Mouse (Mus musculus) midbrain, embryonic 13.5 days (tissue): ENCODE measurements at regions not wholly inside any gene's neighbourhood (a gene's known extent, or its start where the extent isn't known, plus 50 kb on each side); places are given as distances from the start of the nearest gene placed in this dataset.

Experiments used
- ATAC-seq: fragments of 200-750 bp; cut with Nextera tagmentation; 2 replicates; pipeline ENCODE4 v1.8.0; 2017; ENCODE audit warnings: mild to moderate bottlenecking, moderate TSS enrichment, moderate library complexity
- H3K27ac ChIP-seq: fragments of 300-500 bp; sonication (generic); 2 replicates; pipeline ENCODE4 v1.5.1; 2015; ENCODE audit warnings: inconsistent platforms, mild to moderate bottlenecking, moderate library complexity
- H3K27me3 ChIP-seq: fragments of 300-500 bp; sonication (generic); 2 replicates; pipeline ENCODE4 v1.6.1; 2015; ENCODE audit warnings: mild to moderate bottlenecking, inconsistent platforms
- H3K36me3 ChIP-seq: fragments of 300-500 bp; sonication (generic); 2 replicates; pipeline ENCODE4 v1.6.1; 2015; ENCODE audit warnings: mild to moderate bottlenecking, inconsistent platforms
- H3K4me1 ChIP-seq: fragments of 300-500 bp; sonication (generic); replicated peaks from 2 replicates; pipeline ENCODE4 v1.6.1; 2015; ENCODE audit warnings: inconsistent platforms
- H3K4me2 ChIP-seq: fragments of 300-500 bp; sonication (generic); replicated peaks from 2 replicates; pipeline ENCODE4 v1.6.1; 2015; ENCODE audit warnings: moderate library complexity, mild to moderate bottlenecking, inconsistent platforms
- H3K4me3 ChIP-seq: fragments of 300-500 bp; sonication (generic); replicated peaks from 2 replicates; pipeline ENCODE4 v1.5.1; 2015; ENCODE audit warnings: mild to moderate bottlenecking, inconsistent platforms
- H3K9ac ChIP-seq: fragments of 300-500 bp; sonication (generic); replicated peaks from 2 replicates; pipeline ENCODE4 v1.6.1; 2015; ENCODE audit warnings: mild to moderate bottlenecking, inconsistent platforms
- H3K9me3 ChIP-seq: fragments of 300-500 bp; sonication (generic); 2 replicates; pipeline ENCODE4 v1.6.1; 2016; ENCODE audit warnings: mild to moderate bottlenecking, inconsistent platforms
- WGBS: fragments of 180-500 bp; shearing (Covaris S2); methylation state at CpG from one replicate; pipeline ENCODE4 v1.1.7; 2015; 5-methylcytosine and 5-hydroxymethylcytosine counted together

DNA sequence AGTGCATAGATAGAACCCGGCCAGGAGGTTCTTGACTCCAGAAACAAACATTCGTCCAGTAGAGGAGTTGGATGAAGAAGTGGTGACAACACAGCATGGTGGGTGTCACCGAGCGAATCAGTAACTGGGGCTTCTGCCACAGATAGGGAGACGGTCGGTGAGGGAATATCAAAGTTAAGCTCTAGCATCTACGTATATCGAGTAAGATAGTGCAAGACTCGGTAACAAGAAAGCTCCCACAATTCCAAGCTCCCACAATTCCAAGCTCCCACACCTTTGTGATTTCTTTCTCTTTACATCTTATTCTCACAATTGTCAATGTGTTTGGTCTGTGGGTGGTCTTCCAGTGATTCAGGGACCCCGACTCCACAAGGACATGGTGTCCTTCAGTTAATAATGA is 222.2 kb downstream of the 1500009L16Rik start:
- WGBS = 95% methylated on average over 10 of the region's 10 CpGs

DNA sequence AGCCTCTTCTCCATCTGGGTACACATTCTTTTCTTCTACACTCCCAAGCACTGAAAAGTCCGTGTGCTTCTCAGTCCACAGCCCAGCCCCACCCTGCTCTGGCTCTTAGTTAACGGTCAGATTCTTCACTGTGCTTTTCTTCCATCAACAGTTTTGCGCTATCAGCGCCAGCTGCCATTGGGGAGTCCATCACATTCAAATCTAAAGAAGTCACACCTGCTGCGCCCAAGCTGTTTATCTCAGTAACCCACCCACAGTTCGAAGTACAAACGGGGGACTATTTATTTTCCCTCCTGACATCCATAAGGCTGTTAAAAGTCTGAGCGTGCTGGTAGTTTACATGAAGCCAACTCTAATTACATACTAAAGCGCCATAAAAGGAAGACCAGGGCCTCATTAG is 222.8 kb downstream of the 1500009L16Rik start:
- 91% methylated on average over 9 of the region's 9 CpGs for WGBS
- no peak overlapping the region for H3K9ac ChIP-seq
- no peak overlapping the region for H3K4me2 ChIP-seq
- H3K27ac ChIP-seq = no peak overlapping the region
- ATAC-seq = no peak
- no peaks in the 10 kb centered on the region for H3K27me3 ChIP-seq
- H3K9me3 ChIP-seq = no peaks in the 10 kb centered on the region
- no peaks in the 10 kb centered on the region for H3K36me3 ChIP-seq
- no peak overlapping the region for H3K4me3 ChIP-seq
- no peaks in the 10 kb centered on the region for H3K4me1 ChIP-seq

More for the DNA sequence above, 222.2 kb downstream of the 1500009L16Rik start:
- Histone ChIP-seq H3K36me3 (no peaks in the 10 kb centered on the region), H3K4me1 (no peaks in the 10 kb centered on the region), H3K9me3 (no peaks in the 10 kb centered on the region), H3K9ac (no peak overlapping the region), H3K27ac (no peak overlapping the region), H3K27me3 (no peaks in the 10 kb centered on the region), H3K4me2 (no peak overlapping the region), H3K4me3 (no peak overlapping the region)
- no peak for ATAC-seq

DNA sequence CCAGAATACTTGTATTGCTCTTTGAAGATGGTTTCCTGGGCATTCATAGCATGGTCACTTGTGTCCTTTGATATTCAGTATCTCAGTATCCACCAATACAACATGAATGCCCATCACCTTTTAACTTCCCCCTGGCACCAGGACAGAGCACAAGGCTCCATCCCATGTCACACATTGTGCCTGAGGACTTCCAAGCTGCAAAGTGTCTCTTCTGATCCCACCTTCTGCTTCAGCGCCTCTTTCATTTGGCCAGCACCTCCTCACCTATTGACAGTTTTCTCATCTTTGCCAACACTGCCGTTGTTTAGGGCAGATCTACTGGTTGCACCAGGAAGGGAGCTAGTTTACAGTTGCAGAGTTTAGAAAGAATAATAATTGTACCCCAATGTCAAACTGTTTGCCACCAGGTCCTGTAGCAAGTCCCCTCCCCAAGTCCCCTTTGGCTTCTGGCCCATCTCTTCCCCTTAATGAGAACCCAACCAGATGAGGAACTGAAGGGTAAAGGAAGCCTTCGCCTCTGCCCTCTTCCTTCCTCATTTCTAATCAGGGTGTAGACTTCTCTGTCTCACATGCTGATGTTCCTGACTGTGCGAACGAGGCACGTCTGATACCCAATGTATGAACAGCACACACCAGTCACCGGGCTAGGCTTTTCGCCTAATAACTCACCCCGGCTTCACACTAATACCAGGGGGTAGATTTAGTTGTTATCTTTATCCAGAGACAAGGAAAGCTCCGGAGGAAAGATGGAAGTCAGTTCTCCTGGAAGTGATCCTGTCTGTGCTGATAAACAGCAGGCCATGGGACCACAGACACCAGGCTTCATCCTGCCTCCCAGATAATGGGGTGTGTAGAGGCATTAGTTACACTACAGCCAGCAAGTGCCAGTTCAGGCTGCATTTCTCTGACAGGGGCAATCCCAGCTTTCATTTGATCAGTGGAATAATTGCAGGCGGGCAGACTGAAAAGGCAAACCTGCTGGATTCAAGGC is 223.8 kb downstream of the 1500009L16Rik start:
- Histone ChIP-seq H3K9ac (no peak overlapping the region), H3K27ac (no peak overlapping the region), H3K4me2 (no peak overlapping the region), H3K27me3 (no peaks in the 10 kb centered on the region), H3K36me3 (no peaks in the 10 kb centered on the region), H3K4me1 (no peaks in the 10 kb centered on the region), H3K9me3 (no peaks in the 10 kb centered on the region), H3K4me3 (no peak overlapping the region)
- no peak for ATAC-seq
- WGBS = 83% methylated on average over 11 of the region's 11 CpGs

DNA sequence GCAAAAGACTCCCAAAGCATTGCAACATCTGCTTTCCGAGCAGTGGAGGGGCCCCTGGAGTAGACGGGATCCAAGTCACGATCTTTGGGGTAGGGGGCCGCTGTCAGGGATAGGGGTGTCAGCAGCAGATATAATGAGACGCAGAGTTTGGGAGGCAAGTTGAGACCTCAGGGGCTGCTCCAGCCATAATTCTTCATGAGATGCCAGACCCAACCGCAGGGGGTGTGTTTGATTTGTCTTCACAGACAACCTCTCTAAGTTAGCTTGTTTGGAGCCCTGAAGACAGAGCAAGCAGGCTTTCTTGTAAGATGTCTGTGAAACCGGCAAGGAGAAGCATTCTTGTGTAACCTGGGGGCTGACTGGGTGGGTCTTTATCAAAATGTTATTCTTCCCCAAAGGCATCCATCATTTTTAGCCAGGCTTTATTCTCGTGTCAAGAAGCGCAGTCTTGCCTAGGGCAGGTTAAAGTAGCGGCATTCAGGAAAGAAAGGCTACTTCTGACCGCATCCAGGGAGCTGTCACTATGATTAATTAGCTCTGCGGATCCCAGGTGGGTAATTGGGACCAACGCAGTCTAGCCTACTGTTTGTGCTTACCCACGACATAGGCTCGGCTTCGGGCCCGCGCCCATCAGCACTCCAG is 234.6 kb downstream of the 1500009L16Rik start:
- Histone ChIP-seq H3K9ac (no peak overlapping the region), H3K36me3 (no peaks in the 10 kb centered on the region), H3K4me1 (peaks cover 9% of the 10 kb centered on the region; the same call in 1 of the 2 replicates), H3K9me3 (no peaks in the 10 kb centered on the region), H3K27me3 (no peaks in the 10 kb centered on the region), H3K27ac (no peak overlapping the region), H3K4me2 (no peak overlapping the region), H3K4me3 (no peak overlapping the region)
- no peak for ATAC-seq
- 77% methylated on average over 18 of the region's 18 CpGs for WGBS

DNA sequence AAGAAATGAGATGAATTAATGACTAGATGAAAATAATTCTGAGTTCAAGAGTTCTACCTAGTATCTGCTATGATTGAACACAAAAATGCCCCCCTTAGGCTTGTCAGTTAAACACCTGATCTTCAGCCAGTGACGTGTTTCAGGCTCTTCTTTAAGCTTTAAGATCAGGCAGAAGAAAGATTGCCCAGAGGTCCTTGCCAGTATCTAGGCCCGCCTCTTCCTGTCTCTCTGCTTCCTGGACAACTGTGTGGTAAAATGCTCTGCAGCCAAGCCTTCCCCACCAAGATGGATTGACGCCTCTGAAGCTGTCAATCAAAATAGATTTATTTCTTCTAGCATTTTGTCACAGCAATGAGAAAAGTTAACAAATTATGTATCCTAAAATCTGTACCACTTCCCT is 235.7 kb downstream of the 1500009L16Rik start:
- no peak overlapping the region for H3K27ac ChIP-seq
- no peak overlapping the region for H3K4me2 ChIP-seq
- H3K4me1 ChIP-seq = peaks cover 9% of the 10 kb centered on the region; the same call in 1 of the 2 replicates
- no peak overlapping the region for H3K4me3 ChIP-seq
- 91% methylated on average over 3 of the region's 3 CpGs for WGBS
- ATAC-seq = no peak
- H3K9ac ChIP-seq = no peak overlapping the region
- 0 out of 2 replicates have a peak, but pooled peaks cover 3% of the 10 kb centered on the region for H3K27me3 ChIP-seq
- no peaks in the 10 kb centered on the region for H3K9me3 ChIP-seq
- no peaks in the 10 kb centered on the region for H3K36me3 ChIP-seq

DNA sequence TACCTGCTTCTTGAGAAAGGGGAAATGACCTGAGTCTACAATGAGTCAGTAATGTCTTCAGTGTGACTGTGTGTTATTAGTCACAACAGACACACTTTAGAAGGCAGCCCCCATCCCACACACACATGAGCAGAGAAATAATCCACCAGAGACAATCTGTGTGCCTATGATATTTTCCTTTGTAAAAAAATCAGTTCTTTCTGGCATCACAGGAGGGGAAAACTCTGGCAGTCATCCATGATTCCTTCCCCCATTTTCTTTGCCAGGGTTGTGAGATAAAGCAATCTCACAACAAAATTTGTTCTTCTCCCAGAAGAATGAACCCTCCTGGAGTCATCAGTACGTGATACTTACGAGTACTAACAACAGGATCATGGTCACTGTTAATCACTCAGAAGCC is 236.2 kb downstream of the 1500009L16Rik start:
- no peak overlapping the region for H3K9ac ChIP-seq
- WGBS = 90% methylated on average over 2 of the region's 2 CpGs
- no peaks in the 10 kb centered on the region for H3K9me3 ChIP-seq
- no peaks in the 10 kb centered on the region for H3K36me3 ChIP-seq
- H3K4me3 ChIP-seq = no peak overlapping the region
- peaks cover 12% of the 10 kb centered on the region for H3K4me1 ChIP-seq
- no peak overlapping the region for H3K27ac ChIP-seq
- 0 out of 2 replicates have a peak, but pooled peaks cover 3% of the 10 kb centered on the region for H3K27me3 ChIP-seq
- ATAC-seq = no peak
- H3K4me2 ChIP-seq = no peak overlapping the region

DNA sequence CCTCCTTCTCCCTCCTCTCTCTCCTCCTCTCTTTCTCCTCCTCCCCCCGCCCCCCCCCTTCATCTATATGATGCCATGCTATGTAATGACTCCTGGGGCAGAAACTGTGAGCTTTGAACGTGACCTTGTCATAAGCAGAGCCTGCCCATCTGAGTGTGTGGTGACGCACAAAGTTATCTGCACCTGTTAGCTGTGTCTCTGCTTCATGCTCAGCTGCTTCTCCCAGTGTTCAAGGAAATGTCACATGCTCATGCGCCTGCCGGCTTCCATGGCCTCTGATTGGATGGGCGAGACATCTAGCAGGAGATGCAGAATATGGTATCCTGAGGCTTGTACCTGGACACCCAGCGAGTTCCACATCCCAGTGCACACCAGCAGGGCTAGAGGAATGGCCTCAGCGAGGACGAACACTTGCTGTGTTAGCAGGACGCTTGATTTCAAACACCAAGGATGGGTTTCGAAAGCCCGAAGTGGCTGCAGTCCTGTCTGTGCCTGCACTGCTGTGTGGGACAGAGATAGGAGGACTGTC is 240.6 kb downstream of the 1500009L16Rik start:
- no peak overlapping the region for H3K27ac ChIP-seq
- H3K9ac ChIP-seq = no peak overlapping the region
- H3K4me1 ChIP-seq = peaks cover 28% of the 10 kb centered on the region
- H3K4me3 ChIP-seq = no peak overlapping the region
- no peaks in the 10 kb centered on the region for H3K36me3 ChIP-seq
- WGBS = 74% methylated on average over 12 of the region's 12 CpGs
- no peaks in the 10 kb centered on the region for H3K9me3 ChIP-seq
- 0 out of 2 replicates have a peak, but pooled peaks cover 3% of the 10 kb centered on the region for H3K27me3 ChIP-seq
- ATAC-seq = no peak
- no peak overlapping the region for H3K4me2 ChIP-seq

DNA sequence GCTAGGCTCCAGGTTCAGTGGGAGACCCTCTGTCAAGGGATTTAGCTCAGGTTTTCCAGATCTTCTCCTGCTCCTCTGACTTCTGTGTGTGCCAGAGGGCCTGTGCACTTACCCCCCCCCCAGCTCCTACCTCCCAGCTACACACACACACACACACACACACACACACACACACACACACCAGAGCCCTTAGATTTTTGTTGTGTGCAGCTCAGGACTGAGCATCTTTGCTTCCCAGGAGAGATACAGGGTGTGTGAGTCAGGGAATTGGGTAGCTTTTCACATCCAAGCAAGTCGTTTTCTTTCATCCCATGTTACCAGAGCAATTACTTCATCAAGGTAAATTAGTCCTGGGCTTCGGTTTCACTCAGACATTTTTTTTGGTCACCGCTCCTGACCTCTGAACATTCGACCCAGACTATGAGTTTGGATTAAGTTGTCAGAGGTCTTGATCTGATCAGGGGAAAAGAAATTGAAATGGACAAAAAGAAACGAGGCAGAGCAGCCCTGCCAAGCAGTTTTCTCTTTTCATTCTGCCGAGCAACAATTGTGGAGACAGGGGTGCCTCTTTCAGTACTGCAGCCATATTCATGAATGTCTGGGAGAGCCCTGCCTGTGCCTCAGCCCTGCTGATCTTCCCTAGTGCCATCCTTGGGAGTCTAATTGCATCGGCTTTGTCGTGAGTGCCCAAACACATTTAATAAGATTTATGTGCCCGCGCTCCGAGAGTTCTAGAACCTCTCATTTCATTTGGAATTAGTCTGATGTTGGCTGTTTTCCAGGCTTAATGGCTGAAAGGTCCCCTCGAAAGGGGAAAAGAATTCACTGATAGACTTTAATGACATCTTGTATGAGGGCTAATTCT is 241.3 kb downstream of the 1500009L16Rik start:
- Histone ChIP-seq H3K4me2 (no peak overlapping the region), H3K9me3 (no peaks in the 10 kb centered on the region), H3K9ac (no peak overlapping the region), H3K4me3 (no peak overlapping the region), H3K27me3 (0 out of 2 replicates have a peak, but pooled peaks cover 3% of the 10 kb centered on the region), H3K4me1 (peaks cover 28% of the 10 kb centered on the region), H3K36me3 (no peaks in the 10 kb centered on the region), H3K27ac (no peak overlapping the region)
- 15% methylated on average over 12 of the region's 12 CpGs for WGBS
- no peak for ATAC-seq

DNA sequence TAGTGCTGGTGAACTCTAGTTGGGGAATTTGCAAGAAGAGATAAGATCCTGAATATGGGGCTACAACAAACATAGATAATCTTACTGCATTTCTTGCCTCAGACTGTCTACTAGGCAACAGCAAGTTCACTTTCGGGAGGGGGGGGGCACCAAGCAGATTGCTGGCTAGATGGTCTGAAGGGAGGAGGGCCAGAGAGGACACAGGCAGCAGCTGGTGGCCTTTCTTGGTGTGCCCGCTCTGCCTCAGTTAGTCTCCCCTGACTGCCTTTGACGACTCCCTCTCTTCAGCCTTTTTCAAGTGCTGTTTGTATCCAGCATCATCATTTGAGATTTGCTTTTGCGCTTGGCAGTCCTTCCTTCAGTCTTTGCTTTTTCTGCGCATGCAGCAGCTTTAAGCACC is 242.2 kb downstream of the 1500009L16Rik start:
- Histone ChIP-seq H3K9ac (no peak overlapping the region), H3K4me1 (peaks cover 27% of the 10 kb centered on the region), H3K4me3 (no peak overlapping the region), H3K9me3 (no peaks in the 10 kb centered on the region), H3K36me3 (no peaks in the 10 kb centered on the region), H3K27ac (no peak overlapping the region), H3K4me2 (no peak overlapping the region), H3K27me3 (0 out of 2 replicates have a peak, but pooled peaks cover 3% of the 10 kb centered on the region)
- 54% methylated on average over 5 of the region's 5 CpGs for WGBS
- no peak for ATAC-seq

DNA sequence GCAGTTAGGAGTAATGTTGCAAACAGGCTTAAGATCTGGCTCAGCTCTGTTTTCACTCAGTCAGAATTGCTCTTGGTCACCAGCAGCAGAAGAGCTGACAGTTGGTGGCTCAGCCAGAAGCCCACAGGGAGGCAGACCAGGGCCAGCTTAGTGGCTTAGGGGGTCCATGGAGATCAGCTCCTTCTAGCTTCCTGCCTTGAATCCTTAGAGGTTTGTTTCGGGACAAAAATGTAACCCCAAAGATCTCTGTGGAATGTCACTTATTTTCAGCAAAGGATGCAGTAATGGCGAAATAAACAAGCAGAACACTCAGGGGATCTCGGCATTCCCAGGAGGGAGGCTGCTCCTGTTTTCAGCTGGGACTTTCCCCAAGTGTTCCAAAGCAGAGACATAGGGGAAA is 247.8 kb downstream of the 1500009L16Rik start:
- 86% methylated on average over 3 of the region's 3 CpGs for WGBS
- H3K9me3 ChIP-seq = no peaks in the 10 kb centered on the region
- no peaks in the 10 kb centered on the region for H3K27me3 ChIP-seq
- no peaks in the 10 kb centered on the region; the same call in 1 of the 2 replicates for H3K4me1 ChIP-seq
- H3K36me3 ChIP-seq = no peaks in the 10 kb centered on the region
- no peak overlapping the region for H3K4me2 ChIP-seq
- no peak overlapping the region for H3K9ac ChIP-seq
- no peak overlapping the region for H3K27ac ChIP-seq
- no peak for ATAC-seq
- H3K4me3 ChIP-seq = no peak overlapping the region

DNA sequence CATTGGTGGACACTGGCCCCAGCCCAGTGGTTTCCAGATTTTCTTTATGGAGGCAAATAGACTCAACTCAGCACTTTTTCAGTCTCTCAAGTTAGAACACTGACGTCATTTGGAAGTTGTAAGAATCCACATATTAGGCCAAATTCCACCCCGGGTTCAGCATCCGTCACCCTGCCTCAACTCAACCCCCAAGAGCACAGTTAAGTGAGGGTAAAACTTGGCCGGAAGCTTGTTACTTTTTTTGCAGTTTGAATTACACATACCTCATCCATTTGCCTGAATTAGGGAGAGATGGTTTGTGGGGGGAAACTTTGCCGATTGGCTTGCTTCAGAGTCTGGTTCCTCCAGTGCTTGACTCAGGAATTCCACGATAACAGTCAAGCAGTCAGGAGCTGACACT is 251.9 kb downstream of the 1500009L16Rik start:
- H3K27me3 ChIP-seq = no peaks in the 10 kb centered on the region
- no peak overlapping the region for H3K4me2 ChIP-seq
- peaks cover 13% of the 10 kb centered on the region; the same call in 1 of the 2 replicates for H3K4me1 ChIP-seq
- 89% methylated on average over 6 of the region's 6 CpGs for WGBS
- no peak overlapping the region for H3K27ac ChIP-seq
- no peak for ATAC-seq
- no peaks in the 10 kb centered on the region for H3K36me3 ChIP-seq
- no peak overlapping the region for H3K9ac ChIP-seq
- no peak overlapping the region for H3K4me3 ChIP-seq
- H3K9me3 ChIP-seq = no peaks in the 10 kb centered on the region
